Mouse (Mus musculus) kidney, adult 9 months (tissue): ENCODE measurements around the gene Lyrm9.
"Not testable (repeated sequence)": the region's sequence is repeated elsewhere in the genome, so short reads cannot be mapped to it uniquely, and the experiment has no call there.

Experiments
- DNase-seq: peaks from one replicate; pipeline ENCODE4 v3.0.0; 2022

Lyrm9 gene

GRCm38 (mm10) chr11:78852529-78852928 is 26.1 kb downstream of the Lyrm9 start:
- no peak for DNase-seq

- DNase-seq = peak; percentile 83
Observed at GRCm38 (mm10) chr11:78856310-78856709, 29.9 kb downstream of the Lyrm9 start.

GRCm38 (mm10) chr11:78857611-78858010 is 31.2 kb downstream of the Lyrm9 start:
- DNase-seq = no peak

- no peak for DNase-seq
Observed at GRCm38 (mm10) chr11:78863898-78864297, 37.5 kb downstream of the Lyrm9 start.

GRCm38 (mm10) chr11:78864567-78865278 is 38.3 kb downstream of the Lyrm9 start:
- DNase-seq = no peak

DNA sequence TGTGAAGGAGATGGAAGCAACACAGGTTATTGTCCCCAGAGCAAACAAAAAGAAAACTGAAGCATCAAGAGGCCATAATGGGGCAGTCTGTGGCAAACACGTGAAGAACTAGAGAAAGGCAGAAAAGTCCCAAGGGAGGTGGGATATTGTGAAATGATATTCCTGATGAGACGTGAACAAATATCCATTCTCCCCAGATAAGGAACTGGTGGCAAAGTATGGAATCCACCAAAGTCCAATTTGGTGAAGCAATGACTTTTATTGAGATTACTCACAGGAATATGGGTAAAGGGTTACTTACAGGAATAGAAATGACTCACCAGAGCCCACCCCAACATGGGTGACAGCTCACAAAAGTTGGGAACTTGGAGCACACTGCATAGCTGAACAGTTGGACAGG is 38.9 kb downstream of the Lyrm9 start:
- DNase-seq = no peak

GRCm38 (mm10) chr11:78866486-78866885 is 40.1 kb downstream of the Lyrm9 start:
- DNase-seq = no peak

GRCm38 (mm10) chr11:78867696-78868095 is 41.3 kb downstream of the Lyrm9 start:
- no peak for DNase-seq

GRCm38 (mm10) chr11:78869205-78869604 is 42.8 kb downstream of the Lyrm9 start:
- DNase-seq = not testable (repeated sequence)

GRCm38 (mm10) chr11:78870891-78871290 is 44.5 kb downstream of the Lyrm9 start:
- DNase-seq = no peak

DNA sequence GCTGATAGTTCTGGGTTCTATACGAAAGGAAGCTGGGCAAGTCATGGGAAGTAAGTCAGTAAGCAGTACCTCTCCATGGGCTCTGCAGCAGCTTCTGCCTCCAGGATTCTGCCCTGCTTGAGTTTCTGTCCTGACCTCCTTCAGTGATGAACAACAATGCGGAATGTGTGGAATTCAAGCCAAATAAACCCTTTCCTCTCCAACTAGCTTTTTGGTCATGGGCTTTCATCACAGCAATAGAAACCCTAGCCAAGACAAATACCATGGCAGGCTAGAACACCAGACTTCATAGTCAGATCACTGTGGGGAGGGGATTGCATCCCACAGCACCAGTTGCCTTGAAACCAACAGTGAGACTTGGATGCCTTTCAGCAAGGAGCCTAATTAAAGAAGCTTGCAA is 46.4 kb downstream of the Lyrm9 start:
- no peak for DNase-seq

- DNase-seq = no peak
Observed at GRCm38 (mm10) chr11:78879727-78880126, 53.3 kb downstream of the Lyrm9 start.

GRCm38 (mm10) chr11:78886693-78887092 is 60.3 kb downstream of the Lyrm9 start:
- no peak for DNase-seq

DNA sequence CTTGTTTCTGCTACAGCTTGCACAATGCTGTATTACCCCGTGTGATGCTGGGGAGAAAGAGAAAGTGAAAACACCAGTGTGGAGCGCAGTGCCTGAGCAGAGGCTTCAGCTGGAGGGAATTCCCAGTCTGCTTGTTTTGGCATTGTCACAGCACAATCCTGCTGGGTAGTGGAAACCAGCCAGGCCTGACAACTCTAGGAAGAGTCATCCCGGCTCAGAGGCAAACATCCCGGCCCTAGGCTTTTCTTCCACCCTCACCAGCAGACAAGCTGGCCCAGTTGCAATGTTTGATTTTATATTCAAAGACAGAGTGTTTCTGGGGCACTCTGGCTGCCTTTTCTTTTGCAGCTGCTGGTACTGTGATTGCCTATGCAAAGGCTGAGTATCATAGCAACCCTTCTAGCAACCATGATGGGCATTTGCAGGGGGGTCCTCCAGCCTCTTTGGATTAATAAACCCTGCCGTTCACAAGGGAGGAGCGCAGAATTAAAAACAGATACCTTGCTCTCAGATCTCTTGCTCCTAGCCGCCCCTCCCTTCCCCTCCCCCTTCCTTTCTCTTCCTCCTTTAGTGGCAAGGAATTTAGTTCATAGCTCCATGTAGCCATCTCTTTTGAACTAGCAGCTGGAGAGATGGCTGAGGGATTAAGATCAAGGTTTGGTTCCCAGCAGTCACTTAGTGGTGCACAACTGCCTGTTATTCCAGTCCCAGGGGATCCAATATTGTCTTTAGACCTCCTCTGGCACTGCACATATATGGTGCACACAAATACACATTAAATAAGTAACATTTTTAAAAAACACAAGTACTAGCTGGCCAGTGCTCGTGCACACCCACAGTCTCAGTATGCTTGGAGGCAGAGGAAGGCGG is 61.0 kb downstream of the Lyrm9 start:
- DNase-seq = peak; percentile 77

DNA sequence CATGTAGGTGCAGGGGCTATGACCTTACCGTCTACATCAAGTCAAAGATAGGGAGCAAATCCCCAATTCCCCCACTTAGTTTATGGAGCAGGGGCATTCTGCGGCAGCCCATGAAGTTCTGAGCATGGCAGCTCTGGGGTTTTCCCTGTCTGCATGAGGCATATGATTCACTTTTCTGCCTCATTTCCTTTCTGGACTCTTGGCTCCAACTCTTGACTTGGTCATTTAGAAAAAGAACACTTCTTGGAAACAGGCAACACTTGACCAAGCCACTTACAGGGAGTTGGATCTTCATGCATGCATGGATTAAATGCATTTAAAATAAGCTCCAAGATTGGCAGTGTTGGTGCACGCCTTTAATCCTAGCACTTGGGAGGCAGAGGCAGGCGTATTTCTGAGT is 62.8 kb downstream of the Lyrm9 start:
- no peak for DNase-seq
